Mouse (Mus musculus) embryonic facial prominence, embryonic 13.5 days (tissue): ENCODE measurements around the gene C3. TPM values are rescaled to one million over a fixed set of nuclear protein-coding genes. Genes with fewer than 3 reads are reported as not detected.

Experiments
- ATAC-seq: fragments of 200-750 bp; cut with Nextera tagmentation; 2 replicates; pipeline ENCODE4 v1.8.0; 2017; ENCODE audit warnings: low read depth; ENCODE audit not compliant: insufficient number of reproducible peaks, insufficient read depth, low FRiP score, low TSS enrichment
- H3K27ac ChIP-seq: fragments of 300-500 bp; sonication (generic); 2 replicates; pipeline ENCODE4 v1.5.1; 2015; ENCODE audit warnings: moderate library complexity, mild to moderate bottlenecking, inconsistent platforms
- H3K27me3 ChIP-seq: fragments of 300-500 bp; sonication (generic); 2 replicates; pipeline ENCODE4 v1.6.1; 2015; ENCODE audit warnings: mild to moderate bottlenecking, inconsistent platforms
- H3K36me3 ChIP-seq: fragments of 300-500 bp; sonication (generic); 2 replicates; pipeline ENCODE4 v1.6.1; 2015; ENCODE audit warnings: mild to moderate bottlenecking, inconsistent platforms
- H3K4me1 ChIP-seq: fragments of 300-500 bp; sonication (generic); 2 replicates; pipeline ENCODE4 v1.6.1; 2015; ENCODE audit warnings: inconsistent platforms
- H3K4me2 ChIP-seq: fragments of 300-500 bp; sonication (generic); 2 replicates; pipeline ENCODE4 v1.6.1; 2015; ENCODE audit warnings: moderate library complexity, mild to moderate bottlenecking, inconsistent platforms
- H3K4me3 ChIP-seq: fragments of 300-500 bp; sonication (generic); 2 replicates; pipeline ENCODE4 v1.5.1; 2015; ENCODE audit warnings: mild to moderate bottlenecking, inconsistent platforms
- H3K9ac ChIP-seq: fragments of 300-500 bp; sonication (generic); 2 replicates; pipeline ENCODE4 v1.6.1; 2015; ENCODE audit warnings: mild to moderate bottlenecking, inconsistent platforms
- H3K9me3 ChIP-seq: fragments of 300-500 bp; sonication (generic); 2 replicates; pipeline ENCODE4 v1.6.1; 2016; ENCODE audit warnings: inconsistent platforms
- WGBS: fragments of 180-500 bp; shearing (Covaris S2); methylation state at CpG from one replicate; pipeline ENCODE4 v1.1.7; 2015; ENCODE audit warnings: mixed read lengths; 5-methylcytosine and 5-hydroxymethylcytosine counted together
- polyA plus RNA-seq: library from polyadenylated mRNA; unstranded; fragments of >200 nt; fragmentation: Nextera tagmentation; extraction: Ambion mirVana; gene quantifications from 2 replicates; pipeline ENCODE4 v1.2.1, GENCODE M21; 2015

Gene C3
- polyA plus RNA-seq, 1 experiment from 2014 or later, result 0.13 TPM

- H3K9me3 ChIP-seq, result no peaks in the 10 kb centered on the region
- whole genome bisulfite sequencing, result 19% methylated on average over 11 of the region's 11 CpGs
- H3K9ac ChIP-seq, result no peak overlapping the region
- no peaks in the 10 kb centered on the region for H3K4me1 ChIP-seq
- H3K27me3 ChIP-seq, result peaks cover 5% of the 10 kb centered on the region; the same call in 1 of the 2 replicates
- H3K36me3 ChIP-seq, result no peaks in the 10 kb centered on the region
- no peak for ATAC-seq
- no peak overlapping the region for H3K27ac ChIP-seq
- no peak overlapping the region for H3K4me2 ChIP-seq
- H3K4me3 ChIP-seq, result no peak overlapping the region
Observed at GRCm38 (mm10) chr17:57219167-57219883, 8.6 kb downstream of the C3 start.

- Histone ChIP-seq H3K4me2 (no peak overlapping the region), H3K36me3 (no peaks in the 10 kb centered on the region), H3K9ac (no peak overlapping the region), H3K9me3 (no peaks in the 10 kb centered on the region), H3K27me3 (peaks cover 5% of the 10 kb centered on the region; the same call in 1 of the 2 replicates), H3K4me3 (no peak overlapping the region), H3K27ac (no peak overlapping the region), H3K4me1 (no peaks in the 10 kb centered on the region)
- ATAC-seq, result no peak
- WGBS, result 77% methylated on average over 12 of the region's 12 CpGs
Observed at GRCm38 (mm10) chr17:57218335-57218900, 9.5 kb downstream of the C3 start.

GRCm38 (mm10) chr17:57214676-57215387 is 13.1 kb downstream of the C3 start:
- Histone ChIP-seq H3K4me3 (no peak overlapping the region), H3K9me3 (no peaks in the 10 kb centered on the region), H3K4me1 (no peaks in the 10 kb centered on the region), H3K9ac (no peak overlapping the region), H3K4me2 (no peak overlapping the region), H3K36me3 (no peaks in the 10 kb centered on the region), H3K27me3 (no peaks in the 10 kb centered on the region), H3K27ac (no peak overlapping the region)
- no peak for ATAC-seq
- WGBS, result 42% methylated on average over 13 of the region's 13 CpGs

GRCm38 (mm10) chr17:57211501-57211900 is 16.4 kb downstream of the C3 start:
- H3K27ac ChIP-seq, result no peak overlapping the region
- H3K4me1 ChIP-seq, result no peaks in the 10 kb centered on the region
- ATAC-seq, result no peak
- H3K36me3 ChIP-seq, result no peaks in the 10 kb centered on the region
- no peak overlapping the region for H3K4me2 ChIP-seq
- no peak overlapping the region for H3K9ac ChIP-seq
- WGBS, result 65% methylated on average over 9 of the region's 9 CpGs
- no peaks in the 10 kb centered on the region for H3K9me3 ChIP-seq
- H3K27me3 ChIP-seq, result no peaks in the 10 kb centered on the region
- H3K4me3 ChIP-seq, result no peak overlapping the region

GRCm38 (mm10) chr17:57209330-57209729 is 18.6 kb downstream of the C3 start:
- no peak overlapping the region for H3K9ac ChIP-seq

GRCm38 (mm10) chr17:57207938-57208337 is 20.0 kb downstream of the C3 start:
- H3K4me3 ChIP-seq, result no peak overlapping the region
- 92% methylated on average over 3 of the region's 3 CpGs for WGBS
- no peaks in the 10 kb centered on the region for H3K27me3 ChIP-seq
- no peak overlapping the region for H3K4me2 ChIP-seq
- H3K27ac ChIP-seq, result no peak overlapping the region
- H3K36me3 ChIP-seq, result no peaks in the 10 kb centered on the region
- H3K9ac ChIP-seq, result no peak overlapping the region
- no peaks in the 10 kb centered on the region for H3K4me1 ChIP-seq
- ATAC-seq, result no peak
- no peaks in the 10 kb centered on the region for H3K9me3 ChIP-seq

More at GRCm38 (mm10) chr17:57209330-57209729, 18.6 kb downstream of the C3 start:
- H3K4me1 ChIP-seq, result no peaks in the 10 kb centered on the region
- H3K36me3 ChIP-seq, result no peaks in the 10 kb centered on the region
- no peaks in the 10 kb centered on the region for H3K27me3 ChIP-seq
- no peak overlapping the region for H3K4me2 ChIP-seq
- no peak overlapping the region for H3K27ac ChIP-seq
- no peak for ATAC-seq
- no peaks in the 10 kb centered on the region for H3K9me3 ChIP-seq
- no peak overlapping the region for H3K4me3 ChIP-seq
- WGBS, result 74% methylated on average over 4 of the region's 4 CpGs

GRCm38 (mm10) chr17:57201841-57202724 is 25.9 kb downstream of the C3 start:
- no peak overlapping the region for H3K9ac ChIP-seq
- no peaks in the 10 kb centered on the region for H3K9me3 ChIP-seq
- no peaks in the 10 kb centered on the region for H3K4me1 ChIP-seq
- H3K4me2 ChIP-seq, result no peak overlapping the region
- H3K36me3 ChIP-seq, result no peaks in the 10 kb centered on the region
- no peak for ATAC-seq
- no peak overlapping the region for H3K27ac ChIP-seq
- WGBS, result 80% methylated on average over 10 of the region's 10 CpGs
- no peak overlapping the region for H3K4me3 ChIP-seq
- H3K27me3 ChIP-seq, result no peaks in the 10 kb centered on the region

- H3K27me3 ChIP-seq, result no peaks in the 10 kb centered on the region
- no peaks in the 10 kb centered on the region for H3K9me3 ChIP-seq
- H3K9ac ChIP-seq, result no peak overlapping the region
- ATAC-seq, result no peak
- no peaks in the 10 kb centered on the region for H3K36me3 ChIP-seq
- WGBS, result 72% methylated on average over 3 of the region's 3 CpGs
- no peaks in the 10 kb centered on the region for H3K4me1 ChIP-seq
- H3K4me3 ChIP-seq, result no peak overlapping the region
- no peak overlapping the region for H3K27ac ChIP-seq
- H3K4me2 ChIP-seq, result no peak overlapping the region
Observed at GRCm38 (mm10) chr17:57198252-57198651, 29.7 kb downstream of the C3 start.

- H3K27me3 ChIP-seq, result no peaks in the 10 kb centered on the region
- 73% methylated on average over 8 of the region's 8 CpGs for WGBS
- no peak overlapping the region for H3K27ac ChIP-seq
- H3K4me3 ChIP-seq, result no peak overlapping the region
- no peak for ATAC-seq
- H3K4me2 ChIP-seq, result no peak overlapping the region
- H3K36me3 ChIP-seq, result no peaks in the 10 kb centered on the region
- H3K9me3 ChIP-seq, result no peaks in the 10 kb centered on the region
- H3K9ac ChIP-seq, result no peak overlapping the region
- H3K4me1 ChIP-seq, result no peaks in the 10 kb centered on the region
Observed at GRCm38 (mm10) chr17:57195326-57196010, 32.5 kb downstream of the C3 start.

GRCm38 (mm10) chr17:57194771-57195170 is 33.2 kb downstream of the C3 start:
- Histone ChIP-seq H3K4me2 (no peak overlapping the region), H3K9me3 (no peaks in the 10 kb centered on the region), H3K4me1 (no peaks in the 10 kb centered on the region), H3K27ac (no peak overlapping the region), H3K27me3 (no peaks in the 10 kb centered on the region), H3K9ac (no peak overlapping the region), H3K4me3 (no peak overlapping the region), H3K36me3 (no peaks in the 10 kb centered on the region)
- ATAC-seq, result no peak
- 76% methylated on average over 3 of the region's 3 CpGs for WGBS

- no peak within 1 kb of the TSS for H3K4me2 ChIP-seq
- 83% methylated on average over 11 of the region's 11 CpGs for WGBS
- H3K27ac ChIP-seq, result no peak within 1 kb of the TSS
- no peaks in the 10 kb centered on the region for H3K36me3 ChIP-seq
- no peak within 1 kb of the TSS for H3K9ac ChIP-seq
- no peaks in the 10 kb centered on the region for H3K4me1 ChIP-seq
- ATAC-seq, result no peak
- no peak within 1 kb of the TSS for H3K4me3 ChIP-seq
- no peaks in the 10 kb centered on the region for H3K9me3 ChIP-seq
- H3K27me3 ChIP-seq, result no peaks in the 10 kb centered on the region
Observed at GRCm38 (mm10) chr17:57194041-57194507, 33.9 kb downstream of the C3 start, which contains the start of gene Tnfsf14. Gene Tnfsf14 (minus strand): TSS chr17:57194177.
